Mouse (Mus musculus) forebrain, embryonic 15.5 days (tissue): ENCODE measurements around the gene Slc45a3. TPM values are rescaled to one million over a fixed set of nuclear protein-coding genes. Genes with fewer than 3 reads are reported as not detected.

Source experiments
- ATAC-seq: fragments of 200-750 bp; cut with Nextera tagmentation; replicated peaks from 2 replicates; pipeline ENCODE4 v1.8.0; 2017; ENCODE audit warnings: mild to moderate bottlenecking, moderate TSS enrichment, moderate library complexity
- H3K27ac ChIP-seq: fragments of 300-500 bp; sonication (generic); replicated peaks from 2 replicates; pipeline ENCODE4 v1.5.1; 2015; ENCODE audit warnings: mild to moderate bottlenecking, inconsistent platforms
- H3K27me3 ChIP-seq: fragments of 300-500 bp; sonication (generic); 2 replicates; pipeline ENCODE4 v1.6.1; 2015; ENCODE audit warnings: inconsistent platforms
- H3K36me3 ChIP-seq: fragments of 300-500 bp; sonication (generic); 2 replicates; pipeline ENCODE4 v1.6.1; 2015; ENCODE audit warnings: mild to moderate bottlenecking, inconsistent platforms
- H3K4me1 ChIP-seq: fragments of 300-500 bp; sonication (generic); 2 replicates; pipeline ENCODE4 v1.6.1; 2015; ENCODE audit warnings: inconsistent platforms
- H3K4me2 ChIP-seq: fragments of 300-500 bp; sonication (generic); replicated peaks from 2 replicates; pipeline ENCODE4 v1.6.1; 2015; ENCODE audit warnings: mild to moderate bottlenecking, inconsistent platforms
- H3K4me3 ChIP-seq: fragments of 300-500 bp; sonication (generic); 2 replicates; pipeline ENCODE4 v1.5.1; 2015; ENCODE audit warnings: mild to moderate bottlenecking, inconsistent platforms
- H3K9ac ChIP-seq: fragments of 300-500 bp; sonication (generic); replicated peaks from 2 replicates; pipeline ENCODE4 v1.6.1; 2015; ENCODE audit warnings: mild to moderate bottlenecking, inconsistent platforms
- H3K9me3 ChIP-seq: fragments of 300-500 bp; sonication (generic); 2 replicates; pipeline ENCODE4 v1.6.1; 2016; ENCODE audit warnings: inconsistent platforms
- WGBS: fragments of 180-500 bp; shearing (Covaris S2); methylation state at CpG from one replicate; pipeline ENCODE4 v1.1.7; 2015; ENCODE audit warnings: mixed read lengths; 5-methylcytosine and 5-hydroxymethylcytosine counted together
- polyA plus RNA-seq: library from polyadenylated mRNA; unstranded; fragments of >200 nt; fragmentation: Nextera tagmentation; extraction: Ambion mirVana; gene quantifications from 2 replicates; pipeline ENCODE4 v1.2.1, GENCODE M21; 2015

Slc45a3 gene
- polyA plus RNA-seq, 1 experiment from 2014 or later: 1.8 TPM

DNA sequence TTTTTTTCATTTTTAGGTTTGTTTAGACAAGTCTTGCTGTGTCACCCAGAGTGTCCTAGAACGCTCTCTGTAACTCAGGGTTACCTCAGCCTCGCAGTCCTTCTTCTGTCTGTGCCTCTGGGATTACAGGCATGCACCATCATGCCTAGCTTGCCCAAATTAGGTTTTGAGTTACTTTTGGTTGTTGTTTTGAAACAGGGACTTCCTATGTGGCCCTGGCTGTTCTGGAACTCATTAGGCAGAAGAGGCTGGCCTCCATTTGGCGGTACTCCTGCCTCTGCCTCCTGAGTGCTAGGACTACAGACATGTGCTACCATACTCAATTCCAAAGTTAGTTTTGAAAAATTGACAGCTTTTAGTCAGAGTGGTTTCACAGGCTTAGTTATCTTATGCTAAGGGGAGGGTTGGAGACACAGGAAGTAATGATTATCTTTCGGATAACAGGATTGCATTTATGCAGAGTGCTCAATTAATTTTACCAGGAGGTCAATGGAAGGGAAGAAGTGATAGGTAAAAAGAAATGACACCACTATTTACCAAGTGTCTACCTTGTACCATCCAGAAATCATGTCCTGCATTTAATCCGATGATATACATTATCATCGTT, 41.9 kb downstream of the Slc45a3 start:
- Histone ChIP-seq H3K27me3 (no peaks in the 10 kb centered on the region), H3K36me3 (no peaks in the 10 kb centered on the region), H3K9me3 (no peaks in the 10 kb centered on the region), H3K27ac (no peak overlapping the region), H3K4me2 (no peak overlapping the region), H3K4me3 (no peak overlapping the region), H3K4me1 (peaks cover 19% of the 10 kb centered on the region), H3K9ac (no peak overlapping the region)
- ATAC-seq: no peak
- 87% methylated on average over 6 of the region's 6 CpGs for WGBS

DNA sequence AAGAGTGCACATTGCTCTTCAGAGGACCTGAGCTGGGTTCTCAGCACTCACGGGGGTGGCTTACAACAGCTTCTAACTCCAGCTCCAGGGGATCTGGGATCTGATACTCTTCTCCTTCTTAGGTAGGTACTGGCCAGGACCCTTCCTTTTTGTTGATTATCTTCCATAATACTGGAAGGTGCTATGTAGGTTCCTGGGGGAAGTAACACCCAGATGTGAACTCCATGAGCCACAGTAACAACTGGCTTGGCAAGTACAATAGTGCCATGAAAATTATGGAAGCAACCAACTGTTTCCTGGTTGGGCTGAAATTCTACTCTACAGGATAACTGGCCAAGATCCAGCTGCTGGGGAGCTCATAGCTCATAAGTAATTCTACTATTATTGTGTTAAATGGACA, 42.7 kb downstream of the Slc45a3 start:
- Histone ChIP-seq H3K27me3 (no peaks in the 10 kb centered on the region), H3K4me3 (no peak overlapping the region), H3K9ac (no peak overlapping the region), H3K4me1 (peaks cover 23% of the 10 kb centered on the region), H3K36me3 (no peaks in the 10 kb centered on the region), H3K9me3 (no peaks in the 10 kb centered on the region), H3K4me2 (no peak overlapping the region), H3K27ac (no peak overlapping the region)
- no peak for ATAC-seq
- WGBS: 85% methylated on average over 1 of the region's 1 CpGs

DNA sequence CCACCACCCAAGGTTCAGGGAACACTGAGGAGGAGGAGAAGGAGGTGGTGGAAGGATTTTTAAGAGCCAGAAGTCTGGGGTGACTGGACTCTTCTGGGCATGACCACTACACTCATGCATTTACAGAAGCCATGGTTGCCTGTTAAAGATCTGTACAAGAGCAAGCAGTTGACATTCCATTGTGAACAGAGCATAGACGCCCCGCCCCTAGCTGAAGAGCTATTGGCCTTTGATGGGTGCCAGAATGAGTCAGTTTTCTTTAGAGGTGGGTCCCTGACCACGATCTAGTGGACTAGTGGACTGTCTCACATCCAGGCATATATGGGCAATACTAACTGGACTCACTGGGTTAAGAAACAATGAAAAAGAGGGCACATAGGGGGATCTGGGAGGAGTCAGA, 43.3 kb downstream of the Slc45a3 start:
- Histone ChIP-seq H3K36me3 (no peaks in the 10 kb centered on the region), H3K27me3 (no peaks in the 10 kb centered on the region), H3K4me3 (no peak overlapping the region), H3K27ac (no peak overlapping the region), H3K4me1 (peaks cover 23% of the 10 kb centered on the region), H3K4me2 (no peak overlapping the region), H3K9me3 (no peaks in the 10 kb centered on the region), H3K9ac (no peak overlapping the region)
- ATAC-seq: no peak
- WGBS: 88% methylated on average over 3 of the region's 3 CpGs

DNA sequence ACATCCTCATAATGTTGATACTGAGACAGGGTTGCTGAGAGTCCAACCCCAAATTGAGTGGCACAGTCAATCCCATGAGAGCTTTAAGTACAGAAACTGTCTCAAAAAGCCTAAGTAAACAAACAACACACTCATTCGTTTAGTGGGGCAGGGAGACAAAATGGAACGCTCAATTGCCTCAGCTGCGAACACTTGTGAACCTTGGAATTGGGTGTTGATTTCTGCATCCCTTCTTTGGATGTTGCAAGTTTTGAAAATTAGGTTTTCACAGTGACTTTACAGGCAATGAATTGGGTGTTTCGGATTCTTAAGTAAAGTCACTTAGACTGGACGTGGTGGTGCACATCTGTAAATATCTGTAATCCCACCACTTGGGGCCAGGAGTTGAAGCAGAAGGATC, 44.0 kb downstream of the Slc45a3 start:
- Histone ChIP-seq H3K27me3 (no peaks in the 10 kb centered on the region), H3K4me1 (peaks cover 23% of the 10 kb centered on the region), H3K4me2 (peak overlapping the region; percentile 63), H3K36me3 (no peaks in the 10 kb centered on the region), H3K4me3 (peak overlapping the region; percentile 78), H3K9ac (peak overlapping the region; percentile 90), H3K9me3 (no peaks in the 10 kb centered on the region), H3K27ac (peak overlapping the region; percentile 97)
- WGBS: 39% methylated on average over 5 of the region's 5 CpGs
- ATAC-seq: no peak

DNA sequence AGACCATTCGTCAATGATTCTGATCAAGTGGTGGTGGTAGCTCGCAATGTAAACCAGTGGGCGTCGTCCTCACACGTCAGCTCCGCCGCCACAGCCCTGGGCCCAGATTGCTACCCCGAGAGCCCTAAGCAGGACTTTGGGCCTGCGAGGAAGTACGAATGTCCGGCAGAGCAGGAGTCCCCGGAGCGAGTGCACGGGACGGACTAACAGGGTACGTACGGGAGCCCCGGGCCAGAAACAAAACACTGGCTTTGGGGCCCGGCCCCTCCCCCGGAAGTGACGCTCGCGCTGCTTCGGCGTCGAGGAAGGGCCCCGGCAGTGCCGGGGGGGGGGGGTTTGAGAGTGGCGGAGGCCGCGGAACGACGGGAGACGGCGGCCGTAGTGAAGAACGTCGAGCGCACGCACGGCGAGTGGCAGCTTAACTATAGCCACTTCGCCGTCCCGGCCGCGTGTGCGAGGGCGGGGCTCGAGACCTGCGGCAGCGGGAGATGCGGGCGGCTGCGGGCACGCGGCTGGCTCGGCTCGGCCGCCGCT, 44.6 kb downstream of the Slc45a3 start, which contains the start of gene Elk4:
Gene Elk4, plus strand, starts transcription at position 326 of the 534 bp plus-strand sequence.
- peak within 1 kb of the TSS; percentile 78 for H3K4me3 ChIP-seq
- WGBS: under 1% methylated on average over 61 of the region's 61 CpGs
- peaks cover 23% of the 10 kb centered on the region for H3K4me1 ChIP-seq
- H3K27me3 ChIP-seq: no peaks in the 10 kb centered on the region
- peak; percentile 95 for ATAC-seq
- H3K9ac ChIP-seq: peak within 1 kb of the TSS; percentile 90
- H3K4me2 ChIP-seq: peak within 1 kb of the TSS; percentile 63
- H3K27ac ChIP-seq: peak within 1 kb of the TSS; percentile 97
- no peaks in the 10 kb centered on the region for H3K9me3 ChIP-seq
- H3K36me3 ChIP-seq: no peaks in the 10 kb centered on the region

DNA sequence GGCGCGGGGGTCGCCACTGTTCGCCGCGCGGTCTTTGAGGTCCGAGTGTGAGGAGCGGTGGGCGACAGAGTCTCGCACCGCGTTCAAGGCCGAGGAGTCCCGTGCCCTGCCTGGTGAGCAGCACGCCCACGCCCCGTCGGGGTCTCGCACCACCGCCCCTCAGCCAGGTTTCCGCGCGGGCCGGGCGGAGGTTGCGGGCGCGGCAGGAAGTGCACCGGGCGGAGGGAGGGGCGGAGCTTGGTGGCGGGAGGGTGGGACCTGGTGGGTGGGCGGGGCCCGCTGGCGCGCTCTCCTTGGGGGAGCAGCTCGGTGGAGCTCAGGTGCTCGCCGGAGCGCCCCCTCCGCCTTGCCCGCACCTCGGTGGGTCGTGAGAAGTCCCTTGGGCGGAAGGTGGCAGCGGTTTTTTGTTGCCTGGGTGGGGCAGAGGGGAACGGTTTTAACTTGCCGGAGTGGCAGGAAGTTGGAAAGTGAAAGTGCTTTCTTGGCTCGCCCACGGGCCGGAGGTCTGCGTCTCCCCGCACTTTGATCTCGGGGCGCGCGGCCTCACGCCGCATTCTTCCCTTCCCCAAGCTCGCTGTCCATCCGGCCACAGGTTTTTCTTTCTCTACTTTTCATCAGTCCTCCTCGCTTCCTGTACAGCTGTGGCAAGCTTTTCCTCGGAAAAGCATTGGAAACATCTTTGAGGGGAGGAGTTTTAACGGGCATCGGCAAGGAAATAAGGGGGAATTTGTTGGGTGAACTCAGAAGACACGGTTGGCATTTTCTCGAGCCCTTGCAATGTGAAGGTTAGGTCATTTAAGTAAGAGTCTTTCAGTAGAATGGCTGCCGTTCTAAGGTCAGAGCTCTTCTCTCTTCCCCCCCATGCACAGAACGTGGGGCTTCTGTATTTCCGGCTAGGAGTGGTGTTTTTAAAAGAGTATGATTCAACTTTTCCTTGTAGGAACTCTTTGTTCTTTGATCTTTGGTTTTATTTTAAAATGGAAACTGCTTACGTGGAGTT, 45.4 kb downstream of the Slc45a3 start:
- peak overlapping the region; percentile 90 for H3K9ac ChIP-seq

DNA sequence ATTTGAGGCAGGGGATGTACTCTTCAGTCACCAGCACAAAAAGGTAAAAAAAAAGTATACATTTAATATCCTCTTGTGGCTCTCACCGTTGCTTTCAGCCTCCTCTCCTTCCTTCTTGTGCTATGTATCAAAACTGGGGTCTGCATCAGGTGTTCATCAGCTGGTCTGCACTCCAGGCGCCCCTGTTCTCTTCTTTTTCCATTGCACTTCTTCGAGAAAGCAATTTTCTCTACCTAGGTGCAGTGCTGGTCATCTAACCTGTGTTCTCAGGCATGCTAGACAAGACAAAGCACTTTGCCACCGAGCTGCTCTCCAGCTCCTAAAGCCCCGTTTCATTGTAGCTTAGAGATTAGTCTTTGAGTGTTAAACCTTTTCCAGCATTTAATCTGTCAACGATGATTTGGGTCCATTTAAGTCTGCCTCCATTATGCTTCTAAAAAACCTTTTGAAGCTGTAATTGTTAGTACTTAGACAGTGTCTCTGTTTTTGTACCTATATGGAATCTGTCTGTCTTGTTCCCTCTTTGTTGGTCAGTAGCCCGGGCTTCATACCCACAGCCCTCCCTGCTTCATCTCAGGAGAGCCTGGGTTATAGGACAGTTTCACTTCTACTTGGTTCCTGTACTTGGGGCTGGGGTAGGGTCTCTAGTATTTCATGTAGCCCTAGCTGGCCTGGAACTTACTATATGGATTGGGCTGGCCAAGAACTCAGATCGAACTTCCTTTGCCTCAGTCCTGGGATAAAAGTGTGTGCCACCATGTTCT, 46.3 kb downstream of the Slc45a3 start:
- ATAC-seq: no peak
- no peaks in the 10 kb centered on the region for H3K36me3 ChIP-seq

More for the DNA sequence above, 45.4 kb downstream of the Slc45a3 start:
- Histone ChIP-seq H3K4me2 (peak overlapping the region; percentile 63), H3K27me3 (no peaks in the 10 kb centered on the region), H3K4me1 (peaks cover 23% of the 10 kb centered on the region), H3K36me3 (no peaks in the 10 kb centered on the region), H3K27ac (peak overlapping the region; percentile 97), H3K4me3 (peak overlapping the region; percentile 78), H3K9me3 (no peaks in the 10 kb centered on the region)
- peak; percentile 91 for ATAC-seq
- WGBS: under 1% methylated on average over 60 of the region's 72 CpGs

DNA sequence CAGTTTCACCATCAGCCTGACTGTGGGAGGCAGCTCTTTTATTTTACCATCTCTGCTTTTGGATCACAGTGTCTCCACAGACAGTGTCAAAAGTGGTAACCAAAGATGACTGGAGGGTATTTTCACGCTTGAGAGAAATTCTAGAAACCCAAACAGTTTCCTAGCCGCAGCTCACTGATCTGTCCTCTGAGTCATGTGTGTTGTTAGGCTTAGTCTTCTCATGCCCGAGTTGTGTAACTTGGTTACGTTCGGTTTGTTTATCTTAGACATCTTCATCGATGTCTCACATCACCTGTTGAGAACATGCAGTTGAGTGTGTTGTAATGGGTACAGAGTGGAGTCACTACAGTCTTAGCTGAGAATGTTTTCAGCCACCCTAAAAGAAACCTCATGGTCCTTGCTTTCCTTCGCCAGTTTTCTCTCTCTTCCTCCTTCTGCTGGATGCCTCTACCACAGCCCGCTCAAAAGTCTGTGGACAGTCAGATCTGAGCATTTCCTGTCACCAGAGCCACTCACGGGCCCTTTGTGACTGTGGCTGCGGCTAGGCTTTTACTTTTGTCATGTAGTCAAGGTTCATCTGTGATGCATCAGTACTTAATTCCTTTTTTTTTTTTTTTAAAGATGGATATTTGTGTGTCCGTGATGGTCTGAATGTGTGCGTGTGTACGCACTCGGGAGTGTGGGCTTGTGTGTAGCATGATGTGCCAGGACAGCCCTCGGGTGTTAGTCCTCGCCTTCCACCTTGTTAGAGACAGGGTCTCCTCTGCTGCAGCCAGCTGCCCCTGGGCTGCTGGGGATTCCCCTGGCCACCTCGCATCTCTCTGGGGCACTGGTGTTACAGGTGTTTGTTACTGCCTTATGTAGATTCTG, 48.1 kb downstream of the Slc45a3 start:
- H3K4me1 ChIP-seq: peaks cover 23% of the 10 kb centered on the region
- no peaks in the 10 kb centered on the region for H3K9me3 ChIP-seq
- peaks cover 10% of the 10 kb centered on the region; the same call in 1 of the 2 replicates for H3K36me3 ChIP-seq
- H3K9ac ChIP-seq: no peak overlapping the region
- no peak overlapping the region for H3K4me2 ChIP-seq
- WGBS: 90% methylated on average over 17 of the region's 17 CpGs
- H3K4me3 ChIP-seq: no peak overlapping the region
- no peak overlapping the region for H3K27ac ChIP-seq
- no peak for ATAC-seq
- H3K27me3 ChIP-seq: no peaks in the 10 kb centered on the region

More for the DNA sequence above, 46.3 kb downstream of the Slc45a3 start:
- H3K4me1 ChIP-seq: peaks cover 23% of the 10 kb centered on the region
- H3K27me3 ChIP-seq: no peaks in the 10 kb centered on the region
- no peaks in the 10 kb centered on the region for H3K9me3 ChIP-seq
- WGBS: 29% methylated on average over 8 of the region's 8 CpGs
- no peak overlapping the region for H3K27ac ChIP-seq
- peak overlapping the region; percentile 63 for H3K4me2 ChIP-seq
- peak overlapping the region; percentile 78 for H3K4me3 ChIP-seq
- peak overlapping the region; percentile 90; the same call in 1 of the 2 replicates for H3K9ac ChIP-seq

DNA sequence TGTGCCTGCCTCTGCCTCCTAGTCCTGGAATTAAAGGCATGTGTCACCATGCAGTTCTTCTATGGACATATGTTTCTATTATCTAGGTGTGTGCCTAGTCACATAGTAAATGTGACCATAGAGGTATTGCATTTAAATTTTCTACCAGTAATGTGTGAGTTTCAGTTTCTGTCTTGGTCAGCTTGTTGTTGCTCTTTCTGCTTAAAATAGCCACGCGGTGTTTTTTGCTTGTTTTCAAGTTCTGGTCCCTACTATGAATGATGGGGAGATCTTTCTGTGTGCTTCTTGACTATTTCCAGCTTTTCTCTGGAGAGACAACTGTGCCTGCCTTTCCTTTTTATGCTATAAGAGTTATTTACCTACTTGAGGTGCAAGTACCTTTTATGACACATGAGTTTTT, 49.0 kb downstream of the Slc45a3 start:
- peaks cover 19% of the 10 kb centered on the region for H3K4me1 ChIP-seq
- ATAC-seq: no peak

DNA sequence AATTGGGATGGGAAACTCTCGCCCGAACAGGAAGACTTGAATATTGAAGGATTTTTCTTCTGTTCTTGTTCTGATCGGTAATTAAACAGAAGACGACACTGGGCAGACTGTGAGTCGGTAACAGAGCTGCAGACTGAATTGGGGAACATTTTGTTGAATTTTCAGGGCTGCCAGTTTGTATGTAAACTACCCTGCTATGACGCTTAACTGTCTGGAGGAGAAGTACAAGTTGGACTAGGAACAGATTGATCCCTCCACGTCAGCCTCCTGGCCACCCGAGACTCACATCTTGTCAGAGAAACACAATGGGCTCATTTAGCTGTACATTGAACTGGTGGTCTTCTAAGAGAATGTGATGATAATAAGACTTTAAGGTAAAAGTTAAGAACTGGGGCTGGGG, 50.1 kb downstream of the Slc45a3 start:
- H3K4me2 ChIP-seq: no peak overlapping the region
- H3K9me3 ChIP-seq: no peaks in the 10 kb centered on the region
- peaks cover 17% of the 10 kb centered on the region for H3K4me1 ChIP-seq
- H3K27ac ChIP-seq: no peak overlapping the region
- no peak for ATAC-seq
- H3K27me3 ChIP-seq: no peaks in the 10 kb centered on the region
- no peak overlapping the region for H3K9ac ChIP-seq
- H3K4me3 ChIP-seq: no peak overlapping the region
- 77% methylated on average over 8 of the region's 8 CpGs for WGBS
- H3K36me3 ChIP-seq: peaks cover 19% of the 10 kb centered on the region; the same call in 1 of the 2 replicates

More for the DNA sequence above, 49.0 kb downstream of the Slc45a3 start:
- Histone ChIP-seq H3K9me3 (no peaks in the 10 kb centered on the region), H3K4me3 (no peak overlapping the region), H3K27ac (no peak overlapping the region), H3K9ac (no peak overlapping the region), H3K27me3 (no peaks in the 10 kb centered on the region), H3K36me3 (peaks cover 13% of the 10 kb centered on the region; the same call in 1 of the 2 replicates), H3K4me2 (no peak overlapping the region)
- 76% methylated on average over 2 of the region's 2 CpGs for WGBS

DNA sequence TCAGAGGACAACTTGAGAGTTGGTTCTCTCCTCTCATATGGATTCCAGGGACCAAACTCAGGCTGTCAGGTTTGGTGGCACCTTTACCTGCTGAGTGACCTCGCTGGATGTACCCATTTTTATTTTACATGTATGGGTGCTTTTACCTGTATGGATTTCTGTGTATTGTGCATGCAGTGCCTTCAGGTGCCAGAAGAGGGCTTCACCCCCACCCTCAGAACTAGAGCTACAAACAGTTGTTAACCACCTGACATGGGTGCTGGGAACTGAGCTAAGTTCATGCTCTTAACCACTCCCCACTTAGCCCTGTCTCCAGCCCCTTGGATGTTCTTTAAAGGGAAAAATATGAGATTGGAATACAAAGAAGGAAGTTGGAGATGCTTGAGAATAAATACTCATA, 52.0 kb downstream of the Slc45a3 start:
- WGBS: 98% methylated on average over 1 of the region's 1 CpGs
- no peak for ATAC-seq
- H3K27ac ChIP-seq: no peak overlapping the region

More for the DNA sequence above, 52.0 kb downstream of the Slc45a3 start:
- H3K4me3 ChIP-seq: no peak overlapping the region
- H3K9me3 ChIP-seq: no peaks in the 10 kb centered on the region
- H3K4me2 ChIP-seq: no peak overlapping the region
- H3K4me1 ChIP-seq: peaks cover 2% of the 10 kb centered on the region; the same call in 1 of the 2 replicates
- H3K27me3 ChIP-seq: no peaks in the 10 kb centered on the region
- no peak overlapping the region for H3K9ac ChIP-seq
- H3K36me3 ChIP-seq: peaks cover 37% of the 10 kb centered on the region
